In genomic region chr2:60963616-60964015, GRCm38 (mm10) we compare ENCODE assay signal across 7 mouse cellular contexts. TPM values are rescaled to one million over a fixed set of nuclear protein-coding genes. Genes with fewer than 3 reads are reported as not detected.
DNase-seq lines count a peak whose midpoint lies in the region; ATAC-seq and TF ChIP-seq lines count a peak whose summit lies in the region.

No protein-coding gene starts in this region.

- peaks cover 8% of the 10 kb centered on the region for H3K4me1 ChIP-seq in lung, adult 2 months (ENCODE audit: control insufficient read depth, insufficient read depth, low read length)
- H3K4me1 ChIP-seq in embryonic fibroblast, embryonic 13.5 days (ENCODE audit: control insufficient read depth, insufficient read depth, low read length): no peaks in the 10 kb centered on the region
- peaks cover 9% of the 10 kb centered on the region; the same call in 1 of the 2 replicates for H3K4me1 ChIP-seq in intestine, embryonic 15.5 days (replicated peaks)

- WGBS in lung, adult 2 months: 12% methylated on average over 5 of the region's 5 CpGs
- 22% methylated on average over 5 of the region's 5 CpGs for WGBS in intestine, embryonic 15.5 days

- peak overlapping the region; percentile 81 for H3K4me2 ChIP-seq in intestine, embryonic 15.5 days (replicated peaks)

- TF ChIP-seq CTCF in lung, adult 2 months (IDR thresholded peaks at IDR 0.05; ENCODE audit: insufficient read depth, low read length): no peak
- TF ChIP-seq CTCF in embryonic fibroblast, embryonic 13.5 days (IDR thresholded peaks at IDR 0.05; ENCODE audit: borderline replicate concordance, insufficient read depth, low read length): no peak

- H3K36me3 ChIP-seq in intestine, embryonic 15.5 days: no peaks in the 10 kb centered on the region

- DNase-seq in lung, adult 2 months: no peak
- no peak for DNase-seq in lung, postnatal 25 days (ENCODE audit: low spot score)
- DNase-seq in mesoderm, embryonic 11.5 days (ENCODE audit: low read depth, low spot score): peak; percentile 18
- no peak for DNase-seq in urinary bladder, adult 2 months (ENCODE audit: low spot score)

- peak overlapping the region; percentile 95; the same call in 1 of the 2 replicates for H3K9ac ChIP-seq in intestine, embryonic 15.5 days

- ATAC-seq in intestine, embryonic 15.5 days: no peak
- no peak for ATAC-seq in inflammation-experienced regulatory T-cells, adult 6 months

- peak overlapping the region; percentile 94 for H3K4me3 ChIP-seq in lung, adult 2 months (replicated peaks; ENCODE audit: extremely low read depth, low read depth, low read length)
- peak overlapping the region; percentile 74 for H3K4me3 ChIP-seq in embryonic fibroblast, embryonic 13.5 days (ENCODE audit: insufficient read depth, low read length)
- peak overlapping the region; percentile 87 for H3K4me3 ChIP-seq in intestine, embryonic 15.5 days (replicated peaks)

- peak overlapping the region; percentile 97 for H3K27ac ChIP-seq in embryonic fibroblast, embryonic 13.5 days (ENCODE audit: insufficient read depth, low read length)
- H3K27ac ChIP-seq in intestine, embryonic 15.5 days: peak overlapping the region; percentile 98; the same call in 1 of the 2 replicates

- no peaks in the 10 kb centered on the region for H3K9me3 ChIP-seq in intestine, embryonic 15.5 days

- TF ChIP-seq POLR2A in lung, adult 2 months (IDR thresholded peaks at IDR 0.05; ENCODE audit: borderline replicate concordance, extremely low read depth, low read depth, low read length): no peak
- TF ChIP-seq POLR2A in embryonic fibroblast, embryonic 13.5 days (IDR thresholded peaks at IDR 0.05; ENCODE audit: low read depth, low read length): peak; percentile 50

- no peaks in the 10 kb centered on the region for H3K27me3 ChIP-seq in intestine, embryonic 15.5 days (replicated peaks)

RNA-seq across cellular contexts. Expression of gene Rbms1, which starts 0.6 kb away (rescaled TPM):
- polyA plus RNA-seq in lung, adult 2 months (2012; rRNA removed): 252 and 262 TPM in 2 replicates
- 222 and 231 TPM in 2 replicates for polyA plus RNA-seq in embryonic fibroblast, embryonic 13.5 days (2011; ENCODE audit: insufficient read length, low read depth, missing spikeins)
- polyA plus RNA-seq in intestine, embryonic 15.5 days (2015; fragmentation: Nextera tagmentation; extraction: Ambion mirVana): 83.3 and 84.3 TPM in 2 replicates
- 50.3 and 56.1 TPM in 2 replicates for polyA plus RNA-seq in urinary bladder, adult 2 months (2012; rRNA removed)
- polyA plus RNA-seq in inflammation-experienced regulatory T-cells, adult 6 months (2017; shearing (Covaris generic)): 10 to 100 TPM; 16.6 to 26.0 (median 22.2) TPM
